Comparison of ENCODE assay signal across 17 mouse cellular contexts in the genomic region with DNA sequence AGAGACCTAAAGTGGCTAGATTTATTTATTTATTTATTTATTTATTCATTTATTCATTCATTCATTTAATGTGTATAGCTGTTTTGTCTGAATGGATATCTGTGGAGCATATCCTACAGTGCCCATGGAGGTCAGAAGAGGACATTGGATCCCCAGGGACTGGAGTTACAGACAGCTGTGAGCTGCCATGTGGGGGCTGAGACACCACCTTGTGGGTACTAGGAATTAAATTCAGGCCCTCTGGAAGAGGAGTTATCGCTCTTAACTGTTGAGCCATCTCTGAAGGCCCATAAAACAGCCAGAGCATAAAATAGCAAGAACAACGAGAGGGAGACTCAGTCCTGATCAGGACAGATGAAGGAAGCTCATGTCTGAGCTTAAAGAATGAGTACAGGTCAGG.
DNase-seq lines count a peak whose midpoint lies in the region; ATAC-seq lines count a peak whose summit lies in the region.
"Had no signal": no experiment of that assay in that cellular context is flagged by ENCODE, and none has a peak within 500 bp of the region (broad histone marks: within the 10 kb centered on the region; RNA-seq: fewer than 3 reads in every experiment).

No protein-coding gene starts in this region.

- H3K9ac ChIP-seq in kidney, embryonic 14.5 days (ENCODE audit: low read depth, low read length): no peak overlapping the region
- H3K9ac ChIP-seq in midbrain, embryonic 16.5 days (ENCODE audit: low read depth, low read length): no peak overlapping the region
- H3K9ac ChIP-seq: forebrain, embryonic 12.5 days; forebrain, postnatal 0 days; hindbrain, embryonic 15.5 days had no signal

- WGBS in kidney, embryonic 14.5 days: 11% methylated on average over 2 of the region's 2 CpGs
- 76% methylated on average over 2 of the region's 2 CpGs for WGBS in midbrain, embryonic 10.5 days
- WGBS in midbrain, embryonic 16.5 days: 79% methylated on average over 2 of the region's 2 CpGs
- 64% methylated on average over 2 of the region's 2 CpGs for WGBS in limb, embryonic 10.5 days

- H3K36me3 ChIP-seq in kidney, embryonic 14.5 days (ENCODE audit: control insufficient read depth, insufficient read depth, low read length): no peaks in the 10 kb centered on the region
- no peaks in the 10 kb centered on the region for H3K36me3 ChIP-seq in midbrain, embryonic 10.5 days
- no peaks in the 10 kb centered on the region for H3K36me3 ChIP-seq in midbrain, embryonic 16.5 days (ENCODE audit: control insufficient read depth, insufficient read depth, low read length)
- H3K36me3 ChIP-seq in limb, embryonic 10.5 days: no peaks in the 10 kb centered on the region
- H3K36me3 ChIP-seq: forebrain, embryonic 12.5 days; heart, embryonic 10.5 days; hindbrain, embryonic 15.5 days had no signal

- peak overlapping the region; percentile 80; the same call in 1 of the 2 replicates for H3K27ac ChIP-seq in kidney, embryonic 14.5 days (ENCODE audit: low read depth, low read length)
- peak overlapping the region; percentile 79 for H3K27ac ChIP-seq in midbrain, embryonic 10.5 days (replicated peaks)
- H3K27ac ChIP-seq in midbrain, embryonic 16.5 days (ENCODE audit: low read length): no peak overlapping the region
- 0 out of 2 replicates have a peak overlapping the region, but pooled peaks have one; percentile 3 for H3K27ac ChIP-seq in limb, embryonic 10.5 days
- H3K27ac ChIP-seq: forebrain, embryonic 12.5 days; heart, embryonic 10.5 days; hindbrain, embryonic 15.5 days had no signal

- no peak for DNase-seq in kidney, postnatal 14 days
- no peak for DNase-seq in midbrain, embryonic 10.5 days (ENCODE audit: low spot score)
- DNase-seq in limb, embryonic 10.5 days (ENCODE audit: low spot score): no peak
- DNase-seq: adrenal gland, adult 8-10 months; adrenal gland, postnatal 36 days; cerebellum, adult 2 months; cerebellum, postnatal 10 days; forebrain, postnatal 0 days; gastrocnemius, postnatal 25 days; heart, adult 11 months; heart, postnatal 10 days had no signal

- H3K9me3 ChIP-seq in kidney, embryonic 14.5 days (ENCODE audit: control insufficient read depth, low read length): no peaks in the 10 kb centered on the region
- no peaks in the 10 kb centered on the region for H3K9me3 ChIP-seq in midbrain, embryonic 10.5 days (replicated peaks)
- no peaks in the 10 kb centered on the region for H3K9me3 ChIP-seq in midbrain, embryonic 16.5 days (replicated peaks; ENCODE audit: control insufficient read depth, low read length, poor library complexity, severe bottlenecking)
- no peaks in the 10 kb centered on the region for H3K9me3 ChIP-seq in limb, embryonic 10.5 days (replicated peaks)
- H3K9me3 ChIP-seq: forebrain, embryonic 12.5 days; heart, embryonic 10.5 days; hindbrain, embryonic 15.5 days had no signal

- no peak overlapping the region for H3K4me3 ChIP-seq in kidney, embryonic 14.5 days (ENCODE audit: low read length)
- H3K4me3 ChIP-seq in midbrain, embryonic 10.5 days: no peak overlapping the region
- no peak overlapping the region for H3K4me3 ChIP-seq in midbrain, embryonic 16.5 days (ENCODE audit: low read depth, low read length)
- no peak overlapping the region for H3K4me3 ChIP-seq in limb, embryonic 10.5 days
- H3K4me3 ChIP-seq: forebrain, embryonic 12.5 days; heart, embryonic 10.5 days; hindbrain, embryonic 15.5 days had no signal

- no peak overlapping the region for H3K4me2 ChIP-seq in kidney, embryonic 14.5 days (replicated peaks; ENCODE audit: low read depth, low read length)
- no peak overlapping the region for H3K4me2 ChIP-seq in midbrain, embryonic 16.5 days (ENCODE audit: low read length)
- H3K4me2 ChIP-seq: forebrain, embryonic 12.5 days; hindbrain, embryonic 15.5 days had no signal

- peak; percentile 47; the same call in 1 of the 2 replicates for ATAC-seq in kidney, embryonic 14.5 days (ENCODE audit: low FRiP score, low TSS enrichment)
- ATAC-seq in midbrain, embryonic 16.5 days: no peak
- ATAC-seq in activated CD4-positive, CD25-positive, alpha-beta regulatory T cell, adult 4 months: no peak
- ATAC-seq: forebrain, postnatal 0 days had no signal

- H3K27me3 ChIP-seq in kidney, embryonic 14.5 days (ENCODE audit: control insufficient read depth, insufficient read depth, low read length): no peaks in the 10 kb centered on the region
- no peaks in the 10 kb centered on the region for H3K27me3 ChIP-seq in midbrain, embryonic 10.5 days (ENCODE audit: low read depth, poor library complexity, severe bottlenecking)
- no peaks in the 10 kb centered on the region for H3K27me3 ChIP-seq in midbrain, embryonic 16.5 days (ENCODE audit: control insufficient read depth, insufficient read depth, low read depth, low read length)
- H3K27me3 ChIP-seq in limb, embryonic 10.5 days (ENCODE audit: low read depth, poor library complexity, severe bottlenecking): no peaks in the 10 kb centered on the region
- H3K27me3 ChIP-seq: forebrain, embryonic 12.5 days; hindbrain, embryonic 15.5 days had no signal

- peaks cover 46% of the 10 kb centered on the region for H3K4me1 ChIP-seq in kidney, embryonic 14.5 days (ENCODE audit: control insufficient read depth, insufficient read depth, low read length)
- H3K4me1 ChIP-seq in midbrain, embryonic 10.5 days: peaks cover 82% of the 10 kb centered on the region
- H3K4me1 ChIP-seq in midbrain, embryonic 16.5 days (ENCODE audit: control insufficient read depth, insufficient read depth, low read length): peaks cover 12% of the 10 kb centered on the region
- peaks cover 44% of the 10 kb centered on the region for H3K4me1 ChIP-seq in limb, embryonic 10.5 days
